Mouse (Mus musculus): ENCODE results near the gene Vmn1r201. TPM values are rescaled to one million over a fixed set of nuclear protein-coding genes. Genes with fewer than 3 reads are reported as not detected.

Vmn1r201 gene
- total RNA-seq (2021): not detected
- long read RNA-seq, experiment 1: 0 reads
- long read RNA-seq, experiment 2: 0 reads

DNA sequence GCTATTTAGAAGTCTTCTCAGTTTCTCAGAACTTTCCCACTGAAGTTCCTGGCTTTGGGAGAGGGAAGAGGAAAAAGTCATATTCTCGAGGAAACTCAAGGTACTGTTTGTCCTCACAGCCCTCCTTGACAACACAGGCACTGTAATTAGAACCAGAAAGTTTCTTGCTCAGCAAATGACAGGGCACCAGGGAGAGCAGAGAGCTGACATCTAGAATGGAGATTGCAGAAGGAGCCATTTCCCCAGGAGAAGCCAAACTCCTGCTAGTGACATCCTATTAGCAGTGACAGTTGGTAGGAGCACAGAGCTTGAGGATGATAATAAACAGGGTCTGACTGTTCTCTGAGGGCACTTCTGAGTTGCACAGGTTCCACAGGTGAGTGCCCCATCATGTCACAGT lies at the start of gene Vmn1r201:
Gene Vmn1r201 (plus strand): TSS at position 301 of the 400 bp plus-strand sequence.
- H3K4me3 ChIP-seq: no peak within 1 kb of the TSS
- no peak for DNase-seq
- TF ChIP-seq CTCF (IDR thresholded peaks at IDR 0.05): no peak
- H3K27ac ChIP-seq: no peak within 1 kb of the TSS
- intact Hi-C loops (cut with DNase I): no loop called here

DNA sequence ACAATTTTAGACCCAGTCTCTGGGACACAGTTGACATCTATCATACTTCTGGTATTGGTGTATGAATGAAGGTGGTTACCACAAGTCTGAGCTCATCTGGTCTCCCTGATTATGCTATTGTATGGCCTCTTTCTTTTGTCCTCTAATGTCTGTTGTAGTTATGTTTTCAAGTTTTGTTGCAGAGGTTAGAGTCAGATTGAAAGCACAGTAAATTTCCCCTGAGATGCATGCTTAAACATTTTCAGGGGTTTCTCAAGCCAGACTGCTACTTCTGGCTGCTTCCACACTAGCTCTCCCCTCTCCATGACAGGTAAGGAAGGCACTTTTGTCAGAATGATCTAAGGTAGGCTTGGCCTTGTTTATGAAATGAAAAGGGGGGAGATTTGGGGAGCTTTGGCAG lies 16.6 kb upstream of the Vmn1r201 start:
- H3K4me3 ChIP-seq: no peak overlapping the region
- no peak overlapping the region for H3K27ac ChIP-seq
- intact Hi-C loops (cut with DNase I): no loop called here
- no peak for DNase-seq
- TF ChIP-seq CTCF (IDR thresholded peaks at IDR 0.05): no peak

DNA sequence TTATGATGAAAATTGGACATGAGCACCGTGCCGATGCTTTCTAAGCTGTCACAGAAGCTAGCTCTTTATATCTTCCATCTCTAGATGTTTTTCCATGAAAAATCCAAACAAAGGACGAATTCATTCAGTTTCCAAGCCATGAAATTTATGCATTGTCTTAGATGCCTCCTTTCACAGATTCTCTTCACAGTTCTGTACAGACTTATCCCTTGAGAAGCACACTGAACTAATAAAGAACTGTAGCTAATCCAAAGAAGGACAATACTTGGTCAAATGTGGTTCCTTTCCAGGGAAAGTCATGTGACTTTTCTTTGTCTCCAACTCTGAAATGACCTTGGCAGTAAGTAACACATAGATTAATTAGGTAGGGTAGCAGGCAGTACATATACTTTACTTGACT lies 30.7 kb downstream of the Vmn1r201 start:
- intact Hi-C loops (cut with DNase I): no loop called here
- Histone ChIP-seq H3K4me3 (no peak overlapping the region), H3K27ac (no peak overlapping the region)
- no peak for TF ChIP-seq CTCF (IDR thresholded peaks at IDR 0.05)
- no peak for DNase-seq

DNA sequence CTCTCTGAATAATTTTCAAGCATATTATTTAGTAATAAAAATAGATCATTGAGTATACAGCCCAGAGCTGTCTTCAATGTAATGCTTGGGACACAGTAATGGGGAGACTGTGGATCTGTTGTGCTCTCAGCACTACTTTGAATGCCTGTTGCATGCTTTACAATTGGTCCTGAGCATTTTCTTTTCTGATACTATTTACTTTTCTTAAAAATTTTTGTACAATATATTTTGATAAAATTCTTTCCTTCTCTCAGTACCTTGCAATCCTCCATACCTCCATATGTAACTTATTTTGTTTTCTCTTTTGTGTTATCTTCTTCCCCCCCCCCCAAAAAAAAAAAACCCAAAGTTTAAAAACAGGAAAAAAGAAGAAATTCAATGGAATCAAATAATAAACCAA lies 33.6 kb downstream of the Vmn1r201 start, which contains the start of gene Vmn1r202:
Gene Vmn1r202 (minus strand): TSS at position 101 of the 400 bp plus-strand sequence.
- no peak for TF ChIP-seq CTCF (IDR thresholded peaks at IDR 0.05)
- DNase-seq: no peak
- Histone ChIP-seq H3K4me3 (no peak within 1 kb of the TSS), H3K27ac (no peak within 1 kb of the TSS)
- intact Hi-C loops (cut with DNase I): no loop called here

DNA sequence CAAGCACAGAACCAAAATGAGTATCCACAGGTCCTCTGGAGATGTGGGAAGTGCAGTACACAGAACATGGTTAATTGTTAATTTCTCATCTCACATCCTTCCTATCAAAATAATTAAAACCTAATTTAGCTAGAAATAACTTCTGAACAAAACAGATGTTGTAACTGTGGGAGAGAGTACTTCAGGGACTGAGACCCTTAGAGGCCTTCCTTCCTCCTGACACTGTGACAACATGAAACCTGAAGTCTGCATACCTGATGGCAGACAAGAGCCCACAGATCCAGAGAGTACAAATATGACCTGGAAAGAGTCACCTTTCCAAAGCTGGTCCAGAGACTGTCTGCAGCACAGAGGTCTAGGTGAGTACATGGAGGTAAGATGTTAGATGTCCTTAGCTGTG lies 46.1 kb downstream of the Vmn1r201 start, which contains the start of gene Vmn1r203:
Gene Vmn1r203 (plus strand): TSS at position 301 of the 400 bp plus-strand sequence.
- Histone ChIP-seq H3K4me3 (no peak within 1 kb of the TSS), H3K27ac (no peak within 1 kb of the TSS)
- TF ChIP-seq CTCF (IDR thresholded peaks at IDR 0.05): no peak
- DNase-seq: no peak
- intact Hi-C loops (cut with DNase I): no loop called here

Other genes starting within 250 kb of the Vmn1r201 start
- not detected for gene Vmn1r193, start 248.8 kb upstream of the Vmn1r201 start, total RNA-seq (2021)
- gene Vmn1r194, start 227.7 kb upstream of the Vmn1r201 start, total RNA-seq (2021): not detected
- gene Vmn1r195, start 201.4 kb upstream of the Vmn1r201 start, total RNA-seq (2021): not detected
- not detected for gene Vmn1r196, start 182.0 kb upstream of the Vmn1r201 start, total RNA-seq (2021)
- gene Vmn1r197, start 147.3 kb upstream of the Vmn1r201 start, total RNA-seq (2021): not detected
- not detected for gene Vmn1r198, start 121.6 kb upstream of the Vmn1r201 start, total RNA-seq (2021)
- gene Vmn1r199, start 92.1 kb upstream of the Vmn1r201 start, total RNA-seq (2021): not detected
- not detected for gene Vmn1r200, start 81.5 kb upstream of the Vmn1r201 start, total RNA-seq (2021)
- not detected for gene Vmn1r202, start 33.5 kb downstream of the Vmn1r201 start, total RNA-seq (2021)
- not detected for gene Vmn1r203, start 46.2 kb downstream of the Vmn1r201 start, total RNA-seq (2021)
- not detected for gene Vmn1r204, start 81.3 kb downstream of the Vmn1r201 start, total RNA-seq (2021)
- not detected for gene Vmn1r205, start 121.1 kb downstream of the Vmn1r201 start, total RNA-seq (2021)
- gene Vmn1r206, start 152.3 kb downstream of the Vmn1r201 start, total RNA-seq (2021): not detected